Mouse (Mus musculus): ENCODE measurements around the gene Itprid1. TPM values are rescaled to one million over a fixed set of nuclear protein-coding genes. Genes with fewer than 3 reads are reported as not detected.

Gene Itprid1
- polyA plus RNA-seq, 2 experiments: 0.07 to 0.19 TPM

DNA sequence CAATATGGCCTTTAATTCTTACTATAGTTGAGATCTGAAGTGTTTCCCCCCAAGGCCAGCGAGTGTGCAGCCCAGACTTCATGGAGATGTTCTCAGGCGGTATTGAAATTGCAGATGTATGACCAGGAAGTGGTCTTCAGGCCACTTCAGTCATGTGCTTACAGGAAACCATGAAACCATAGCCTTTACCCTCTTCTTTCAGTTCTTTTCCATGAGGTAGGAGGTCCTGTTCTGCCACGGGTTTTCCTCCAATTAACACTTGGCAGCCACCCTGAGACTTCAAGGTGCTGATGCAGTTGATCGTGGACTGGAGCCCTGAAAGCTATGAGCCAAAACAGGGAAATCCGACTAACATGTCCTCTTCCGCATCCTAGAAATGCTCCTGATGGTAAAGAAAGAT, 7.0 kb upstream of the Itprid1 start:
- WGBS: 63% methylated on average over 6 of the region's 6 CpGs
- Histone ChIP-seq H3K36me3 (ENCODE audit: control insufficient read depth, insufficient read depth, low read length) (no peaks in the 10 kb centered on the region), H3K4me3 (replicated peaks; ENCODE audit: low read length) (no peak overlapping the region), H3K4me2 (replicated peaks; ENCODE audit: low read depth, low read length, severe bottlenecking) (no peak overlapping the region), H3K9ac (ENCODE audit: low read depth, low read length, severe bottlenecking) (no peak overlapping the region), H3K27ac (replicated peaks; ENCODE audit: low read depth, low read length) (no peak overlapping the region), H3K9me3 (ENCODE audit: control insufficient read depth, low read length) (no peaks in the 10 kb centered on the region), H3K27me3 (ENCODE audit: control insufficient read depth, insufficient read depth, low read length) (no peaks in the 10 kb centered on the region), H3K4me1 (ENCODE audit: control insufficient read depth, insufficient read depth, low read length) (no peaks in the 10 kb centered on the region)
- TF ChIP-seq POLR2A (IDR thresholded peaks at IDR 0.05; ENCODE audit: borderline replicate concordance, extremely low read depth, insufficient read depth, insufficient read length): no peak
- DNase-seq (ENCODE audit: low spot score): no peak
- ATAC-seq (ENCODE audit: low FRiP score, low read depth): no peak

DNA sequence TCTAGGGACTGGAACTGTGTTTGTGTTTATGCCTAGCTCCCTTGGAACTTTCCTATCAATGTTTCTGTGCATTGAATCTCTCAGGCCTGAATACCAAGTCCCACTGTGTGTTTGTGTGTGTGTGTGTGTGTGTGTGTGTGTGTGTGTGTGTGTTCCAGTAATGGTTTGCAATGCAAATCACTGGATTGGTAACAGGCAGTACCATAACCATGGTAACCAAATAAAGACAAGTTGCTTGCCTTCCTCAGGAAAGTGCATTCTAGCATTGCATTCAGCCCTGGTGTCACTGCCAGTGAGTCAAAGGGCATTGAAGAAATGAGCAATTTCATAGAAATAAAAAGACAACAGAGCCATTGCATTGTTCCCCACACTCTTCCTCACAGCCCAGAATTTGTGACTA, 15.9 kb downstream of the Itprid1 start:
- Histone ChIP-seq H3K9ac (ENCODE audit: low read depth, low read length, severe bottlenecking) (no peak overlapping the region), H3K4me1 (ENCODE audit: control insufficient read depth, insufficient read depth, low read length) (no peaks in the 10 kb centered on the region), H3K4me3 (replicated peaks; ENCODE audit: low read length) (no peak overlapping the region), H3K9me3 (ENCODE audit: control insufficient read depth, low read length) (no peaks in the 10 kb centered on the region), H3K27me3 (ENCODE audit: control insufficient read depth, insufficient read depth, low read length) (no peaks in the 10 kb centered on the region), H3K36me3 (ENCODE audit: control insufficient read depth, insufficient read depth, low read length) (no peaks in the 10 kb centered on the region), H3K4me2 (replicated peaks; ENCODE audit: low read depth, low read length, severe bottlenecking) (no peak overlapping the region), H3K27ac (replicated peaks; ENCODE audit: low read depth, low read length) (no peak overlapping the region)
- no peak for DNase-seq (ENCODE audit: low spot score)
- TF ChIP-seq POLR2A (IDR thresholded peaks at IDR 0.05; ENCODE audit: borderline replicate concordance, extremely low read depth, insufficient read depth, insufficient read length): no peak
- ATAC-seq (ENCODE audit: low FRiP score, low read depth): no peak

DNA sequence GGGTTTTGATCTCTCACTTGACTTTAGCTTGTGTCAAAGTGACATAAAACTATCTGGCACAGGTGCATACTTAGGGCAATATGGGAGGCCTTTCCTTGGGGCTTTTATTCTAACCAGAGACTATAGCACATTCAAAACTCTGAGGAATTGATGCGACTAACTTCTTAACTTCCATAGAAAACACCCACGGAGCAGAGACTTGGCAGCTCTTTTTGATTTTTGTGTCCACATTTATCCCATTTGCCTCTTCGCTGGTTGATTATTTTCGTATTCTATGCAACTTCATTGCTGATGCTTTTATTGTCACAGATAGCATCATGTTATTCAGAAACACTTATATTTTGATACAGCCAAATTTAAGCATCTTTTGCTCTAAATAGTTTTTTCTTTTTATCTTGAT, 19.4 kb downstream of the Itprid1 start:
- Histone ChIP-seq H3K27me3 (ENCODE audit: control insufficient read depth, insufficient read depth, low read length) (no peaks in the 10 kb centered on the region), H3K4me2 (replicated peaks; ENCODE audit: low read depth, low read length, severe bottlenecking) (no peak overlapping the region), H3K9me3 (ENCODE audit: control insufficient read depth, low read length) (no peaks in the 10 kb centered on the region), H3K4me1 (ENCODE audit: control insufficient read depth, insufficient read depth, low read length) (no peaks in the 10 kb centered on the region), H3K36me3 (ENCODE audit: control insufficient read depth, insufficient read depth, low read length) (no peaks in the 10 kb centered on the region), H3K9ac (ENCODE audit: low read depth, low read length, severe bottlenecking) (no peak overlapping the region), H3K27ac (replicated peaks; ENCODE audit: low read depth, low read length) (no peak overlapping the region), H3K4me3 (replicated peaks; ENCODE audit: low read length) (no peak overlapping the region)
- TF ChIP-seq POLR2A (IDR thresholded peaks at IDR 0.05; ENCODE audit: borderline replicate concordance, extremely low read depth, insufficient read depth, insufficient read length): no peak
- no peak for DNase-seq (ENCODE audit: low spot score)
- no peak for ATAC-seq (ENCODE audit: low FRiP score, low read depth)
- WGBS: 86% methylated on average over 4 of the region's 4 CpGs

DNA sequence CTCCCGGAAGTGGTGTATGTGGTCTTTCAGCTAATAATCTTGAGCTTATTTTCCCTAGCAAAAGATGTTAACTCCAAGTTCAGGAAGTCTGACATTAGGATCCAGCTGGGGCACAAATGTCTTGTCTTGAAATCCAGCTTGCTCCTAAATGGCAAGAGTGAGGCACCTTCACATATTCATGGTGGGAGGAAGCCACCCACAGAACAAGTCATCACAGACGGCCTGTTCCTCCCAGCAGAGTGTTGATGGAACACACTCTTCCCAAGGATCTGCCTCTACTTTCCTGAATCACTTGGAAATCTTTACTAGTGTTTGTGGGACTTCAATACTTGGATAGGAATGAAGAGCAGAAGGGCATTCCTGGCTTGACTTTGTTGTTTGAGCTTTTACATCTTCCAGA, 28.5 kb downstream of the Itprid1 start:
- DNase-seq (ENCODE audit: low spot score) (no peak), ATAC-seq (ENCODE audit: low FRiP score, low read depth) (no peak)
- no peak for TF ChIP-seq POLR2A (IDR thresholded peaks at IDR 0.05; ENCODE audit: borderline replicate concordance, extremely low read depth, insufficient read depth, insufficient read length)
- Histone ChIP-seq H3K9me3 (ENCODE audit: control insufficient read depth, low read length) (no peaks in the 10 kb centered on the region), H3K4me3 (replicated peaks; ENCODE audit: low read length) (no peak overlapping the region), H3K27me3 (ENCODE audit: control insufficient read depth, insufficient read depth, low read length) (no peaks in the 10 kb centered on the region), H3K4me2 (replicated peaks; ENCODE audit: low read depth, low read length, severe bottlenecking) (no peak overlapping the region), H3K36me3 (ENCODE audit: control insufficient read depth, insufficient read depth, low read length) (no peaks in the 10 kb centered on the region), H3K9ac (ENCODE audit: low read depth, low read length, severe bottlenecking) (no peak overlapping the region), H3K27ac (replicated peaks; ENCODE audit: low read depth, low read length) (no peak overlapping the region), H3K4me1 (ENCODE audit: control insufficient read depth, insufficient read depth, low read length) (no peaks in the 10 kb centered on the region)
- WGBS: 79% methylated on average over 2 of the region's 2 CpGs

DNA sequence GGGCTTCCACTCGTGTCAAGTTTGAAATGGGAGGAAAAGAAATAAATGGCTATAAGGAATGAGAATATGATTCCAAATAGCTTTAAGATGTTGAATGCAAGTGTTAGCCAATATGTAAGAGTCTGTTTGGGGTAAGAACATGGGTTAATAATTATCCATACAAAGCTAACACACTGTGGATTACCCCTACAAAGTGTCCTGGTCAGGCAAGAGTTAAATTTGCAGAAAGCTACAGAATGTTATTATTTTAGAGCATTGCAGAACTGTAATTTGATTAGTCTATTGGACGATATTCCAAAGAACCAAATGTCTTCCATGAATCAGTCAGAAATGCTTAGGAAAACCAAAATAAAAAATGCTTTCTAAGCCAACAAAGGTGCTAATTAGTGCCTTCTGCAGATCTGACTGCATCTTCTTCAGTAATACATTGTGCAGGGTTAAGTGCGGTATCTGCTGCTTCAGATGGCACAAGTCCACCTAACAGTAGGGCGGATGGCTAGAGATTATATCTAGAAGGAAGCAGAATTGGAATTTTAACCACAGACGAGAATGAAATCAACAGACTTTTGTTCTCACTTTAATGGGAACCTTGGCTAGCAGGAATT, 42.8 kb downstream of the Itprid1 start:
- Histone ChIP-seq H3K4me2 (replicated peaks; ENCODE audit: low read depth, low read length, severe bottlenecking) (no peak overlapping the region), H3K9ac (ENCODE audit: low read depth, low read length, severe bottlenecking) (no peak overlapping the region), H3K4me1 (ENCODE audit: control insufficient read depth, insufficient read depth, low read length) (peaks cover 14% of the 10 kb centered on the region), H3K4me3 (replicated peaks; ENCODE audit: low read length) (no peak overlapping the region), H3K9me3 (ENCODE audit: control insufficient read depth, low read length) (no peaks in the 10 kb centered on the region), H3K27ac (replicated peaks; ENCODE audit: low read depth, low read length) (no peak overlapping the region), H3K36me3 (ENCODE audit: control insufficient read depth, insufficient read depth, low read length) (no peaks in the 10 kb centered on the region), H3K27me3 (ENCODE audit: control insufficient read depth, insufficient read depth, low read length) (no peaks in the 10 kb centered on the region)
- DNase-seq (ENCODE audit: low spot score) (no peak), ATAC-seq (ENCODE audit: low FRiP score, low read depth) (no peak)
- TF ChIP-seq POLR2A (IDR thresholded peaks at IDR 0.05; ENCODE audit: borderline replicate concordance, extremely low read depth, insufficient read depth, insufficient read length): no peak
- 37% methylated on average over 5 of the region's 5 CpGs for WGBS

DNA sequence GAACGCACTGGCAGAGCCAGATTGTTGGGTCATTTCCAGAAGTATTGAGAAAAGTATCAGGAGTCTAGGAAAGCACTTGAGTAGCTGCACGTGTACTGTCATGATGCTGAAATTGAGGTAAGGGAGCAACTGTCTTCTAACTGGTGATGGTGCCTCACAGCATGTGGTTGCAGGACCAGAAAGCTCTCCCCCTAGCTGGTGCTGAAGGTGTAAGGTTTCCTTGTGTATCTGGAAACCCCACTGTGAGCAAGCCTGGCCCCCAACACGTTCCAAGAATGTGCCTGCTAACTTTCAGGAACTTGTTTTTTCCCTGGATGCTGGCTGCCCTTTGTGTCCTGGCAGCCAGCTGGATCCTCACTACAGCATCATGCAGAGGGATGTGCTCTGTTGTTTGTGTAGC, 44.2 kb downstream of the Itprid1 start:
- no peak overlapping the region for H3K9ac ChIP-seq (ENCODE audit: low read depth, low read length, severe bottlenecking)
- no peaks in the 10 kb centered on the region for H3K36me3 ChIP-seq (ENCODE audit: control insufficient read depth, insufficient read depth, low read length)
- H3K9me3 ChIP-seq (ENCODE audit: control insufficient read depth, low read length): no peaks in the 10 kb centered on the region
- no peak overlapping the region for H3K4me3 ChIP-seq (replicated peaks; ENCODE audit: low read length)
- DNase-seq (ENCODE audit: low spot score): no peak
- no peaks in the 10 kb centered on the region for H3K27me3 ChIP-seq (ENCODE audit: control insufficient read depth, insufficient read depth, low read length)
- H3K27ac ChIP-seq (replicated peaks; ENCODE audit: low read depth, low read length): no peak overlapping the region
- TF ChIP-seq POLR2A (IDR thresholded peaks at IDR 0.05; ENCODE audit: borderline replicate concordance, extremely low read depth, insufficient read depth, insufficient read length): no peak
- 10% methylated on average over 3 of the region's 3 CpGs for WGBS
- H3K4me2 ChIP-seq (replicated peaks; ENCODE audit: low read depth, low read length, severe bottlenecking): no peak overlapping the region
- ATAC-seq (ENCODE audit: low FRiP score, low read depth): no peak
- peaks cover 14% of the 10 kb centered on the region for H3K4me1 ChIP-seq (ENCODE audit: control insufficient read depth, insufficient read depth, low read length)

All from limb, embryonic 14.5 days (tissue).